Mouse (Mus musculus) liver, adult 2 months (tissue): ENCODE measurements around the gene Atp8b2. TPM values are rescaled to one million over a fixed set of nuclear protein-coding genes. Genes with fewer than 3 reads are reported as not detected.

Experiments used
- DNase-seq: peaks from one replicate; pipeline ENCODE4 v3.0.0-alpha.2; 2011; ENCODE audit warnings: low read depth, low spot score; ENCODE audit errors: extremely low read depth
- H3K27ac ChIP-seq: fragments of 200-500 bp; replicated peaks from 2 replicates; pipeline ENCODE4 v1.5.1; 2012; ENCODE audit warnings: low read depth, mild to moderate bottlenecking, control low read depth, inconsistent platforms, low read length; ENCODE audit not compliant: insufficient read depth
- H3K27me3 ChIP-seq: fragments of 200-500 bp; 2 replicates; pipeline ENCODE4 v1.6.1; 2012; ENCODE audit warnings: mild to moderate bottlenecking, moderate library complexity, low read length, inconsistent platforms; ENCODE audit not compliant: control insufficient read depth, insufficient read depth
- H3K36me3 ChIP-seq: fragments of 200-500 bp; 2 replicates; pipeline ENCODE4 v1.6.1; 2012; ENCODE audit warnings: low read length, inconsistent platforms; ENCODE audit not compliant: control insufficient read depth, insufficient read depth
- H3K4me1 ChIP-seq: fragments of 200-500 bp; 2 replicates; pipeline ENCODE4 v1.6.1; 2011; ENCODE audit warnings: low read length; ENCODE audit not compliant: control insufficient read depth, insufficient read depth
- H3K4me3 ChIP-seq: fragments of 200-500 bp; 2 replicates; pipeline ENCODE4 v1.5.1; 2011; ENCODE audit warnings: low read depth, mild to moderate bottlenecking, control low read depth, low read length, moderate library complexity; ENCODE audit not compliant: insufficient read depth
- H3K79me2 ChIP-seq: fragments of 200-500 bp; 2 replicates; pipeline ENCODE4 v1.6.1; 2012; ENCODE audit warnings: inconsistent platforms, mild to moderate bottlenecking, low read length, moderate library complexity; ENCODE audit not compliant: control insufficient read depth, insufficient read depth
- H3K9ac ChIP-seq: fragments of 200-500 bp; 2 replicates; pipeline ENCODE4 v1.6.1; 2012; ENCODE audit warnings: low read depth, mild to moderate bottlenecking, control low read depth, inconsistent platforms, low read length
- CTCF ChIP-seq: fragments of 200-500 bp; IDR thresholded peaks from 2 replicates; pipeline ENCODE4 v1.5.1; 2011; ENCODE audit warnings: low read depth, low read length, control low read depth
- POLR2A ChIP-seq: fragments of 200-500 bp; IDR thresholded peaks from 2 replicates; pipeline ENCODE4 v1.6.1; 2011; ENCODE audit warnings: low read length, control low read depth; ENCODE audit not compliant: insufficient read depth; ENCODE audit errors: extremely low read depth
- WGBS: fragments of 180-500 bp; shearing (Covaris S2); methylation state at CpG from one replicate; pipeline ENCODE4 v1.1.7; 2018; 5-methylcytosine and 5-hydroxymethylcytosine counted together
- polyA plus RNA-seq: library from polyadenylated mRNA; depleted of rRNA; stranded (reverse); fragments of >200 nt; gene quantifications from 2 replicates; pipeline ENCODE4 v1.2.3, GENCODE M21; 2012
- total RNA-seq: library from RNA; depleted of rRNA; stranded (reverse); fragments of >200 nt; gene quantifications from 2 replicates; pipeline ENCODE4 v1.2.3, GENCODE M21; 2014

Atp8b2 gene
- total and polyA plus RNA-seq, 2 experiments = 2.3 to 4.0 TPM

DNA sequence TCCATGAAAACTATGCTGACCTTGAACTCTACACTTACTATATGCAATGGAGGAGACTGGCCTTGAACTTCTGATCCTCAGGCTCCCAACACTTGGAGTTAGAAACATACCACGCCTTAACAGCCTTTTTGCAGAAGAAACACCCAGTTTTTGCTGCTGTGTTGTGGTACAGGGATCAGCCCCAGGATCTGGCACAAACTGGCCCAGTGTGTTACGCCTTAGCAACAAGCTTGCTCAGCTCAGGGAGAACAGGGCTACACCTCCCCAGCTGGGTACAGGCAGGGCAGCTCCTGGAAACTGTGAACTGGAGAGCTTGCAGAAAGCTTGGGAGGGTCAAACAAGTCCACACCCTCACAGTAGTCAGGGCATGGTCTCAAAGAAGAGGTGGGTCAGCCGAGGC lies 26.8 kb downstream of the Atp8b2 start:
- Histone ChIP-seq H3K9ac (no peak overlapping the region), H3K4me1 (no peaks in the 10 kb centered on the region), H3K27ac (no peak overlapping the region), H3K79me2 (no peaks in the 10 kb centered on the region), H3K4me3 (no peak overlapping the region), H3K27me3 (no peaks in the 10 kb centered on the region), H3K36me3 (no peaks in the 10 kb centered on the region)
- WGBS = 94% methylated on average over 3 of the region's 3 CpGs
- no peak for DNase-seq
- TF ChIP-seq POLR2A (no peak), CTCF (no peak)

- Histone ChIP-seq H3K36me3 (no peaks in the 10 kb centered on the region), H3K27me3 (no peaks in the 10 kb centered on the region), H3K9ac (no peak overlapping the region), H3K79me2 (no peaks in the 10 kb centered on the region), H3K27ac (no peak overlapping the region), H3K4me3 (no peak overlapping the region), H3K4me1 (no peaks in the 10 kb centered on the region)
- 96% methylated on average over 2 of the region's 2 CpGs for WGBS
- no peak for DNase-seq
- TF ChIP-seq CTCF = no peak
- no peak for TF ChIP-seq POLR2A
Measured at GRCm38 (mm10) chr3:89932925-89933324, 30.4 kb downstream of the Atp8b2 start.

DNA sequence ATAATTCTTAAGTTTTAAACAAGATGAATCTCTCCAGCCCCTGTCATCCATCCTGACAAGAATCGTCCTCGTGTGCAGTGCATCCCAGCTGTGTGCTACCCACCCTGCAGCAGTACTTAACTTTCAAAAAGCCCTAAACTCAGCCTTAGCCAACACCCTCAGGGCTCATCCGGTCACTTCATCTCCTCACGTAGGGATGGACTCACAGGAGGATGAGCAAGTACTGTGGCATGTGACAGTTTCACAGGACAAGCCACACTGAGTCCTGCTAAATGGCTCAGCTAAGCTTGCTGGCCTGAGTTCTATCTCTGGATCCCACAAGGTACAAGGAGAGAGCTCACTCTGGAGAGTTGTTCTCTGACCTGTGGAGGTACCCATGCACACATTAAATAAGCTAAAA lies 34.4 kb downstream of the Atp8b2 start:
- Histone ChIP-seq H3K79me2 (no peaks in the 10 kb centered on the region), H3K36me3 (no peaks in the 10 kb centered on the region), H3K4me1 (no peaks in the 10 kb centered on the region), H3K27me3 (no peaks in the 10 kb centered on the region), H3K9ac (no peak overlapping the region), H3K4me3 (no peak overlapping the region), H3K27ac (no peak overlapping the region)
- 85% methylated on average over 4 of the region's 4 CpGs for WGBS
- no peak for TF ChIP-seq POLR2A
- no peak for TF ChIP-seq CTCF
- DNase-seq = no peak

DNA sequence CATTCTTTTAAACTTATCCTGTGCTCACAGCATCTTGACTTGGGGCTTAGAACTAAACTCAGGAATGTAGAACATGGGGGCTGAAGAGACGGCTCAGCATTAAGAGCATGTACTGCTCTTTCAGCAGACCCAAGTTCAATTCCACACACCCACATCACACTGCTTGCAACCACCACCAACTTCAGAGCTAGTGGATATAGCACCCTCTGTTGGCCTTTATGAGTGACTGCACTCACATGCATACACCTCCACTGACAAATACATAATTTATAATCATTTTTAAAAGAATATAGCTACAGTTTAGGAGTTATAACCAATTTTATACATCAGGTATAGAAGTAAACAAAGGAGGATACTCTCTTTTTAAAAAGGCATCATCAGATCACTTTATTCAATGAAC lies 36.9 kb downstream of the Atp8b2 start:
- 100% methylated on average over 1 of the region's 1 CpGs for WGBS
- no peak overlapping the region for H3K4me3 ChIP-seq
- no peak for DNase-seq
- H3K36me3 ChIP-seq = no peaks in the 10 kb centered on the region
- H3K79me2 ChIP-seq = no peaks in the 10 kb centered on the region
- H3K27me3 ChIP-seq = no peaks in the 10 kb centered on the region
- no peak overlapping the region for H3K9ac ChIP-seq
- no peaks in the 10 kb centered on the region for H3K4me1 ChIP-seq
- TF ChIP-seq CTCF (peak; percentile 23; the same call in 1 of the 2 replicates), POLR2A (no peak)
- H3K27ac ChIP-seq = no peak overlapping the region

- no peak for DNase-seq
- Histone ChIP-seq H3K27me3 (no peaks in the 10 kb centered on the region), H3K36me3 (no peaks in the 10 kb centered on the region), H3K27ac (no peak overlapping the region), H3K79me2 (no peaks in the 10 kb centered on the region), H3K4me3 (no peak overlapping the region), H3K4me1 (peaks cover 2% of the 10 kb centered on the region; the same call in 1 of the 2 replicates), H3K9ac (no peak overlapping the region)
- WGBS = 72% methylated on average over 6 of the region's 6 CpGs
- no peak for TF ChIP-seq POLR2A
- TF ChIP-seq CTCF = no peak
Measured at GRCm38 (mm10) chr3:89920711-89921110, 42.6 kb downstream of the Atp8b2 start.

- TF ChIP-seq POLR2A (no peak), CTCF (peak; percentile 29; the same call in 1 of the 2 replicates)
- WGBS = 62% methylated on average over 3 of the region's 3 CpGs
- Histone ChIP-seq H3K27me3 (no peaks in the 10 kb centered on the region), H3K4me3 (no peak overlapping the region), H3K4me1 (peaks cover 6% of the 10 kb centered on the region; the same call in 1 of the 2 replicates), H3K27ac (no peak overlapping the region), H3K79me2 (no peaks in the 10 kb centered on the region; the same call in 1 of the 2 replicates), H3K9ac (no peak overlapping the region), H3K36me3 (no peaks in the 10 kb centered on the region)
- DNase-seq = peak; percentile 29
Measured at GRCm38 (mm10) chr3:89917408-89917807, 45.9 kb downstream of the Atp8b2 start.
